Mouse (Mus musculus) lung, embryonic 15.5 days (tissue): ENCODE data around the gene Larp4. TPM values are rescaled to one million over a fixed set of nuclear protein-coding genes. Genes with fewer than 3 reads are reported as not detected.

Experiments used
- ATAC-seq: fragments of 200-750 bp; cut with Nextera tagmentation; 2 replicates; pipeline ENCODE4 v1.8.0; 2017; ENCODE audit warnings: moderate number of reproducible peaks, borderline replicate concordance; ENCODE audit not compliant: low FRiP score, low TSS enrichment; ENCODE audit errors: extremely low read depth
- H3K27ac ChIP-seq: fragments of 300-500 bp; sonication (generic); 2 replicates; pipeline ENCODE4 v1.5.1; 2015; ENCODE audit warnings: moderate library complexity, mild to moderate bottlenecking, inconsistent platforms
- H3K27me3 ChIP-seq: fragments of 300-500 bp; sonication (generic); 2 replicates; pipeline ENCODE4 v1.6.1; 2015; ENCODE audit warnings: inconsistent platforms
- H3K36me3 ChIP-seq: fragments of 300-500 bp; sonication (generic); 2 replicates; pipeline ENCODE4 v1.6.1; 2015; ENCODE audit warnings: inconsistent platforms
- H3K4me1 ChIP-seq: fragments of 300-500 bp; sonication (generic); 2 replicates; pipeline ENCODE4 v1.6.1; 2015; ENCODE audit warnings: inconsistent platforms
- H3K4me2 ChIP-seq: fragments of 300-500 bp; sonication (generic); 2 replicates; pipeline ENCODE4 v1.6.1; 2015; ENCODE audit warnings: inconsistent platforms, mild to moderate bottlenecking, moderate library complexity
- H3K4me3 ChIP-seq: fragments of 300-500 bp; sonication (generic); 2 replicates; pipeline ENCODE4 v1.5.1; 2015; ENCODE audit warnings: mild to moderate bottlenecking, inconsistent platforms
- H3K9ac ChIP-seq: fragments of 300-500 bp; sonication (generic); 2 replicates; pipeline ENCODE4 v1.6.1; 2015; ENCODE audit warnings: inconsistent platforms
- H3K9me3 ChIP-seq: fragments of 300-500 bp; sonication (generic); 2 replicates; pipeline ENCODE4 v1.6.1; 2016; ENCODE audit warnings: inconsistent platforms
- WGBS: fragments of 180-500 bp; shearing (Covaris S2); methylation state at CpG from one replicate; pipeline ENCODE4 v1.1.7; 2015; 5-methylcytosine and 5-hydroxymethylcytosine counted together
- polyA plus RNA-seq: library from polyadenylated mRNA; unstranded; fragments of >200 nt; fragmentation: Nextera tagmentation; extraction: Ambion mirVana; gene quantifications from 2 replicates; pipeline ENCODE4 v1.2.1, GENCODE M21; 2015

Larp4 gene
- polyA plus RNA-seq, 1 experiment from 2014 or later = 30.8 TPM

DNA sequence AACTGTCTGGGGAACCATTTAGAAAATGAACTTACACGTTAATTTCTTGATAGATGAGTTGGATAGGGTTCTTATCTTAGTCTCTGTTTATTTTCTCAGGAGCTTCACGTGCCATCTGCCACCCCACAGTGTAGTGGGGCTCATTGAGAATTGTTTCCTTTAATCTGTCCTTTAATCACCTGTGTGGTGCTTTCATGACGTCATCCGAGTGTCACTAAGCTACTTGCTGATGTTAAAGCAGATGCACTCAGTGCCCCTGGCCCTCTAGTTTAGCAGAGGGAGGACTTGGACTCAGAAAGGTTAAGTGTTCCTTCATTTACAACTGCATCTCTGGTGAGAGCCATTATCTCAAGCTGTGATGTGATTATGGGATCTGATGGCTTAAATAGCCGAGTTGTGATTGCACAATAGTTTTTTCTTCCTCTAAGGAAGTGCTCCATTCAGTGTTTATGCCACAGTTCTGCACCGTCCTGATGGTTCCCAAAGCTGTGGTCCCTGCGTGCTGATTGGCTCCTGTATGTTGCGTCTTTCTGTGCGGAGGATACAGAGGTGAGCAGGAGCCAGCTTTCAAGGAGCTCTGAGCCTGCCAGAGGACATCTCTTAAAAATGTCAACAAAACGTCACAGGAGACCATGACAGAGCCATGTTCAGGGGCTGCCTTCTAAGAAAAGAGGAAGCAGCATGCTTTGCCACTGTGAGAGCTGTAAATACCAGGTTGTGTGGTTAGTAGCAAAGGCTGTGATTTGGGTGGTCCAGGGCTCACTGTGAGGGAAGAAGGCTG lies 71.6 kb downstream of the Larp4 start:
- 0 out of 2 replicates have a peak overlapping the region, but pooled peaks have one; percentile 8 for H3K4me3 ChIP-seq
- H3K4me2 ChIP-seq = peak overlapping the region; percentile 84
- H3K9me3 ChIP-seq = no peaks in the 10 kb centered on the region
- no peak for ATAC-seq
- 0 out of 2 replicates have a peak overlapping the region, but pooled peaks have one; percentile 13 for H3K27ac ChIP-seq
- peak overlapping the region; percentile 36 for H3K9ac ChIP-seq
- 25% methylated on average over 10 of the region's 10 CpGs for WGBS
- H3K4me1 ChIP-seq = peaks cover 39% of the 10 kb centered on the region
- H3K27me3 ChIP-seq = no peaks in the 10 kb centered on the region
- H3K36me3 ChIP-seq = no peaks in the 10 kb centered on the region

DNA sequence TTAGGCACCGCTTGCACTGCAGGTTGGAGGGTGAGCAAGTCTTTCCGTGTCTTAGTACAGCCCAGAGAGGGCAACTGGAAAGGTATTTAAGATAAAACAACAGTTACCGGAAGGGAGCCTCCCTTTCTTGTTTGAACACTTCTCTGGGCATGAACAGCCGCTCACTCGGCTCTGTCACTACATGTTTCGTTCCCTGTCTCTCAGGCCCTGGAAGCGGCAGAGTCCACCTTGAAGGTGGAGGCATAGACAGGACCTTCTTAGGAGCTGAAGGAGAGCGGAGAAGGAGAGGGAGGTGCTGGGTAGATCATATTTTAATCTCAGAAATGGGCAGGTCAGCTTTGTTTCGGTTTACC lies 72.2 kb downstream of the Larp4 start:
- H3K36me3 ChIP-seq = peaks cover 3% of the 10 kb centered on the region; the same call in 1 of the 2 replicates
- H3K27me3 ChIP-seq = no peaks in the 10 kb centered on the region
- peaks cover 39% of the 10 kb centered on the region for H3K4me1 ChIP-seq
- H3K4me3 ChIP-seq = no peak overlapping the region
- H3K9me3 ChIP-seq = no peaks in the 10 kb centered on the region
- 0 out of 2 replicates have a peak overlapping the region, but pooled peaks have one; percentile 13 for H3K27ac ChIP-seq
- H3K9ac ChIP-seq = no peak overlapping the region
- no peak for ATAC-seq
- 49% methylated on average over 9 of the region's 9 CpGs for WGBS
- peak overlapping the region; percentile 84 for H3K4me2 ChIP-seq

DNA sequence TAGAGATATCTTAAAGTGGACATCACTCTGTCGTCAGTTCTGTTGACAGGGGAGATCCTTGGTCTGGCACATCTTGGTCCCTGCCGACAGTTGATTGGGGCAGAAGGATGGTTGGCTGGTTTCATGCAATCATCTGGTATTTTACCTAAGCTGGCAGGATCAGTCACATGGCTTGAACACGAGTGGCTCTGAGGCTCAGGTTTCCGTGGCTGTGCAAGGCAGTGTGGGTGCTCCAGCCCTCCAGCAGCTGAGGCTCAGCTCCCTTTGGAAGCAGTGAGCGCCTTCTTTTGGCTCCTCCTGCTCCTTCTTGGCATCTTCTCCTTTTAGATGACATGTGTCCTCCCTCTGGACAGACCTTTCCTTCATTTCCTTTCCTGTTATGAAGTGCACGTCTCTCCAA lies 75.7 kb downstream of the Larp4 start:
- H3K4me3 ChIP-seq = no peak overlapping the region
- H3K4me1 ChIP-seq = peaks cover 29% of the 10 kb centered on the region
- H3K9me3 ChIP-seq = no peaks in the 10 kb centered on the region
- no peak overlapping the region for H3K4me2 ChIP-seq
- no peak overlapping the region for H3K27ac ChIP-seq
- no peaks in the 10 kb centered on the region for H3K27me3 ChIP-seq
- H3K36me3 ChIP-seq = peaks cover 10% of the 10 kb centered on the region; the same call in 1 of the 2 replicates
- no peak for ATAC-seq
- WGBS = 50% methylated on average over 6 of the region's 6 CpGs
- H3K9ac ChIP-seq = no peak overlapping the region

DNA sequence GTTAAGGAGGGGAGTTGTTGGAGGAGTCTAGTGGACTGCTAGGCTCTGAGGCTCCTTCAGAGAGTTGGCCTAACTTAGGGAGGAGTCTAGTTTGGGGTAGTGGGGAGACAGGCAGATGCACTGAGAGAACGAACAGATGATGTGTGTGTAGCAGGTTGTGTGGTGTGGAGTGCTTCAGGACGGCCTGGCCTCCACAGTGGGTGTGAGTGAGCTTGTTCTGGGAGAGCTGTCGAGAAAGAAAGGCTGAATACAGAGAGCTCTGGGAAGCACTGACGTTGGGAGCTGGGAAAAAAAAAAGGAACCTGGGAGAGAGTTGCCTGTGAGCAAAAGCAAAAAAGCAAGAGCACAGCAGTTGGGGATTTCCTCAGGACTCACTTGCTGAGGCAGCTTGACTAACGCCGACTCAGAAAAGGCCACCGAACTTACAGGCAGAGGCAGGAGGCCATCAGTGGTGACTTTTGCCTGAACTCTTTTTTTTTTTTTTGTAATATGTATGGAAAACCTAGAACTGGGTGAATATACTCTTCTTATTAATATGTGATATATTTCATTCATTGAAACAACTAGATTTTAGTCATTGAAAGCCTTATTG lies 79.7 kb downstream of the Larp4 start:
- no peak overlapping the region for H3K4me2 ChIP-seq
- peaks cover 10% of the 10 kb centered on the region; the same call in 1 of the 2 replicates for H3K36me3 ChIP-seq
- H3K4me3 ChIP-seq = no peak overlapping the region
- no peak overlapping the region for H3K9ac ChIP-seq
- H3K9me3 ChIP-seq = no peaks in the 10 kb centered on the region
- ATAC-seq = no peak
- no peak overlapping the region for H3K27ac ChIP-seq
- H3K4me1 ChIP-seq = peaks cover 16% of the 10 kb centered on the region
- WGBS = 81% methylated on average over 7 of the region's 7 CpGs
- H3K27me3 ChIP-seq = no peaks in the 10 kb centered on the region

DNA sequence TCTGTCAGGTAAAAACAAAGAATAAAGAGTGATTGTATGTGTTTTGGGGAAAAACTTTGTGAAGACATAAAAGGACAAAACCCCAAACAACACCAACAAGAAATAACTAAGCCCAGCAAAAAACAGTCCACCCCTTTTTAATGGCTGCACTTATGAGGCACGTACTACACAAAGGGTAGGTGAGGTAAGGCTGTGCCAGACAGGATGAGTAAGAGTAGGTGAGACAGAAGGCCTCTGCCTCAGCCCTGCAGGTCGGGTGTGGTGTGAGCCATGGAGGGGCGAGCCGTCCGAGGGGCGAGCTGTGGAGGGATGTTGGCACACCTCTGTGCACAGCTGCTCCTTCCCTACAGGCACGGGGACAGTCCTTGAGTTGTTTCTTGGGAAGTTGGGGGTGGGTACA lies 81.1 kb downstream of the Larp4 start:
- ATAC-seq = no peak
- Histone ChIP-seq H3K4me3 (no peak overlapping the region), H3K4me2 (no peak overlapping the region), H3K27me3 (no peaks in the 10 kb centered on the region), H3K27ac (no peak overlapping the region), H3K4me1 (peaks cover 7% of the 10 kb centered on the region; the same call in 1 of the 2 replicates), H3K9ac (no peak overlapping the region), H3K36me3 (peaks cover 10% of the 10 kb centered on the region; the same call in 1 of the 2 replicates), H3K9me3 (no peaks in the 10 kb centered on the region)
- 66% methylated on average over 7 of the region's 7 CpGs for WGBS

DNA sequence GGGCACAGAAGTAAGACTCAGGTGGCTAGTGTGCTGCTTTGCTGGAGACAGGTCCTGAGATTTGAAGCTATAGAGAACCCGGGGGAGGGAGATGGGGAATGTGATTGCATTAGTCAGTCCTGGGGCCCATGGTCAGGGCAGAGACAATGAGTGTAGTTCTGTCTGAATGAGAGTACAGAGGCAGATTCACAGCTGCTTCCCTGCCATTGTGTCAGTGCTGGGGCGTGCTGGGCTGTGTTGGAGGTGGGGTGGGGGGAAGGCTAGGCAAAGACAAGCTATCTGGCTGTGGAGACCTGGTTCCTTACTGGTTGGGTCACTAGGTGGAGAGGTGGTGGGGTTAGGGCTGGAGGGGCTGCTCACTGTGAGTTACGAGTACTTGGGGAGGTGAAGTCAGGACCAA lies 82.9 kb downstream of the Larp4 start:
- Histone ChIP-seq H3K4me2 (no peak overlapping the region), H3K9ac (no peak overlapping the region), H3K27ac (no peak overlapping the region), H3K36me3 (peaks cover 6% of the 10 kb centered on the region; the same call in 1 of the 2 replicates), H3K27me3 (no peaks in the 10 kb centered on the region), H3K4me3 (no peak overlapping the region), H3K9me3 (no peaks in the 10 kb centered on the region), H3K4me1 (0 out of 2 replicates have a peak, but pooled peaks cover 5% of the 10 kb centered on the region)
- ATAC-seq = no peak
- WGBS = 61% methylated on average over 3 of the region's 3 CpGs

DNA sequence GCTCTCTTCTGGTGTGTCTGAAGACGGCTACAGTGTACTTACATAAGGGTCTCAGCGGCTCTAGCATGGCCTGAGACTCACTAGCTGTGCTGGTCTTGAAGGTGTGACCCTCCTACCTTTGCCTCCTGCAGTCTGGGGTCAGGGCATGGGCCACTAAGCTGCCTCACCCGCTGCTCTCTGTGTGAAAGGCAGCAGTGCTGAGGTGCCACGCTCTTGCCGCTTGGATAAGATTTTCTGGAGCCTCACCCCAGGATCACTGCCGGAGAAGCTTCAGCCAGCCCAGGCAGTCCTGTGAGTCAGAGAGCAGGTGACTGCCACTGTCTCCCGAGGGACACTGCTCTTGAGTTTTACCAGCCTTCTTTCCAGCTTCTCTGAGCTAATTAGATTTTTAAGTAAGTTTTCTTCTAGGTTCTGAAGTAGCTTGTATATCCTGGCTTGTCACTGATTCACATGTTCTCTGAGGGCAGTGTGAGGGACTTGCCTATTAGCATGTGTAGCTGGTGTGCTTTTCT lies 86.6 kb downstream of the Larp4 start:
- Histone ChIP-seq H3K4me1 (peaks cover 6% of the 10 kb centered on the region; the same call in 1 of the 2 replicates), H3K4me2 (no peak overlapping the region), H3K27me3 (no peaks in the 10 kb centered on the region), H3K4me3 (no peak overlapping the region), H3K9me3 (no peaks in the 10 kb centered on the region), H3K36me3 (no peaks in the 10 kb centered on the region), H3K9ac (no peak overlapping the region), H3K27ac (no peak overlapping the region)
- no peak for ATAC-seq
- WGBS = 88% methylated on average over 7 of the region's 7 CpGs

DNA sequence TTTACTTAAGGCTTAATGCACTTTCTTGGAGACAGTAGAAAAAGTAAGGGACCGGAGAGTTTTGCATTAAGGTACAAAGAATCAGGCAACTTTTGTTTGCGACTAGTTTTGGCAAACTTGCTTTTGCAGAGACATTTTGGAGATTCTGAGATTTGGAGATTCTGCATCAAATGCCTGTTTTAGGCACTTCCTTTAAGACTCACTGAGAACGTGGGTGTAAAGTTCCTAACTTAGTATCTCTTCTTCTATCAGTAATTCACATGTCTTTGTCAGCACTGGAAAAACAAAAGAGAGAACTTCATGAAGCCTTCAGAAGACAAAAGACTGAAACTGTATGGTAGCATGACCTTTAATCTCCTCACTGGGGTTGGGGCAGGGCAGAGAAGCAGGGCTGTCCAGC lies 87.8 kb downstream of the Larp4 start:
- Histone ChIP-seq H3K4me1 (peaks cover 6% of the 10 kb centered on the region; the same call in 1 of the 2 replicates), H3K36me3 (no peaks in the 10 kb centered on the region), H3K4me2 (no peak overlapping the region), H3K27ac (no peak overlapping the region), H3K4me3 (no peak overlapping the region), H3K9ac (no peak overlapping the region), H3K9me3 (no peaks in the 10 kb centered on the region), H3K27me3 (no peaks in the 10 kb centered on the region)
- WGBS = 85% methylated on average over 3 of the region's 3 CpGs
- ATAC-seq = no peak

DNA sequence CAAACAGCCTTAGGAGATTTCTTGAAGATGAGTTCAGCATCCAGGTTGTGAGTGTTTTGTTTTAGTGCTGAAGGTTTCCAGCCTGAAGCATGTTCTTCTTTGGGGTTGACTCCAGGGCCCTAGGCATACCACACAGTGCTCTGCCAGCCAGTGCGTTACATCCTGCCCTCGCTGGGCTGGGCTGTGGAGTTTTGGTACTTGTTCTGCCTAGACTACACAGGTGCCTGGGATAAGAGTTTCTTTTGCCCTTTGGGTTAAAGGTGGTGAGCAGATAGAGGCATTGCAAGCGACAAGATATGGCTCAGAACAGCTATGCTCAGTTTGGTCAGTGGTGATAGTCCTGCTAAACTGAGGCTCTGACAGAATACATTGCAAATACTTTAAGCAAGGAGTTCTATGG lies 88.3 kb downstream of the Larp4 start:
- H3K4me1 ChIP-seq = peaks cover 6% of the 10 kb centered on the region; the same call in 1 of the 2 replicates
- H3K4me3 ChIP-seq = no peak overlapping the region
- H3K36me3 ChIP-seq = no peaks in the 10 kb centered on the region
- no peaks in the 10 kb centered on the region for H3K27me3 ChIP-seq
- H3K9ac ChIP-seq = no peak overlapping the region
- 77% methylated on average over 3 of the region's 3 CpGs for WGBS
- no peak overlapping the region for H3K27ac ChIP-seq
- no peak for ATAC-seq
- no peaks in the 10 kb centered on the region for H3K9me3 ChIP-seq
- H3K4me2 ChIP-seq = no peak overlapping the region

DNA sequence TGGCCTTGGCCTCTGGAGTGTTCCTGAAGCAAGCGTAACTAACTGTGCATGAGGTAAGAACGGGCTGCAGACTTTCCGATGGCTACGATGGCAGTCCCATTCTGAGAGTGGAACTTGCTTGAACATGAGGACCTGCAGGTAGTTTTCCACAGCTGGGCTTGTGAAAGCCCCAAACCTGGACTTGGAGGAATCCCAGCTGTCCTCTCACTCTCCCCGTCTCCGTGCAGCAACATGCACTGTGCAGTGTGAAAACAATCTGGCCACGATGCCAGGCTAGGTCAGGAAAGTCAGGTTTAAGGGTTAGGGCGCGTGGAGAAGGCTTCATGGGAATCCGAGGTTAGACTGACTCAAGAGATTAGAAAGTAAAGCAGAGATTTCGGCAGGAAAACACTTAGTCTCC lies 89.0 kb downstream of the Larp4 start:
- H3K27ac ChIP-seq = no peak overlapping the region
- no peaks in the 10 kb centered on the region for H3K27me3 ChIP-seq
- no peaks in the 10 kb centered on the region for H3K36me3 ChIP-seq
- no peak overlapping the region for H3K9ac ChIP-seq
- no peak overlapping the region for H3K4me2 ChIP-seq
- WGBS = 42% methylated on average over 11 of the region's 11 CpGs
- no peak overlapping the region for H3K4me3 ChIP-seq
- no peaks in the 10 kb centered on the region for H3K9me3 ChIP-seq
- no peak for ATAC-seq
- H3K4me1 ChIP-seq = peaks cover 6% of the 10 kb centered on the region; the same call in 1 of the 2 replicates

DNA sequence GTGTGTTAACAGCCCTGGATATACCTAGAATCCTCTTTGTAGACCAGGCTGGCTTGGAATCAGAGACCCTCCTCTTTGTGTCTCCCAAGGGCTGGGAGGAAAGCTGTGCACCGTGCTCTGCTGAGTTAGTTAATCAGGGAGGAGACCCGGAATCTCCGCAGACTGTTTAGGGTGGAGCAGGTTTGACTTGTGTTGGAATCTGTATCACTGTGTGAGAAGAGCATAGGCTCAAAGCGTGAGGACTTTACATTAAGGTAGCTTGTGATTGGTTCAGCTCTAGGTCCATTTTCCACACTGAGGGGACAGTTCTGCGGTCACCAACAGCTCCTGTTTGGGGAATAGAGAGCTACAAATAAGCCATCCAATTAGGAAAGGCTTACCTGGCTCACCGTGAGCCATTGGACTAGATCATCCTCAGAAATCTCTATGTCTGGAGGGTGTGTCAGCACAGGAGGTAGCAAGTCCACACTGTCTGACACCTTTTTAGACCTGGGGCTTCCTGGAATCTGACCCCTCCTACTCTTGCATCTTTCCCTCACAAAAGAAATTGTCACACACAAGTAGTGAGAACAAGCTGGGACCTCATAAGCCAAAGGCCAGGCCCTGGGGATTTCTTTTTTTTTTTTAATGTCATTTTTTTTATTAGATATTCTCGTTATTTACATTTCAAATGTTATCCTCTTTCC lies 89.9 kb downstream of the Larp4 start:
- Histone ChIP-seq H3K27me3 (no peaks in the 10 kb centered on the region), H3K9ac (no peak overlapping the region), H3K4me3 (no peak overlapping the region), H3K36me3 (no peaks in the 10 kb centered on the region), H3K27ac (no peak overlapping the region), H3K9me3 (no peaks in the 10 kb centered on the region), H3K4me2 (no peak overlapping the region), H3K4me1 (peaks cover 6% of the 10 kb centered on the region; the same call in 1 of the 2 replicates)
- ATAC-seq = no peak
- 67% methylated on average over 7 of the region's 7 CpGs for WGBS
